Mouse (Mus musculus): ENCODE results near the gene Acvr1b.

Acvr1b gene

GRCm38 (mm10) chr15:101198850-101199249 lies 25.0 kb downstream of the Acvr1b start:
- no peak for DNase-seq

- DNase-seq = no peak
Measured at GRCm38 (mm10) chr15:101200777-101201295, 27.0 kb downstream of the Acvr1b start.

GRCm38 (mm10) chr15:101201414-101201813 lies 27.5 kb downstream of the Acvr1b start:
- no peak for DNase-seq

GRCm38 (mm10) chr15:101203673-101204072 lies 29.8 kb downstream of the Acvr1b start:
- DNase-seq = no peak

GRCm38 (mm10) chr15:101204781-101205180 lies 30.9 kb downstream of the Acvr1b start:
- DNase-seq = no peak

- peak in 1 of 2 experiments; percentile 64 for DNase-seq
Measured at GRCm38 (mm10) chr15:101210228-101210627, 36.4 kb downstream of the Acvr1b start.

- DNase-seq = no peak
Measured at GRCm38 (mm10) chr15:101210998-101211613, 37.2 kb downstream of the Acvr1b start.

- DNase-seq = no peak
Measured at GRCm38 (mm10) chr15:101212435-101212834, 38.6 kb downstream of the Acvr1b start.

- no peak for DNase-seq
Measured at GRCm38 (mm10) chr15:101215136-101215535, 41.3 kb downstream of the Acvr1b start.

GRCm38 (mm10) chr15:101216036-101216435 lies 42.2 kb downstream of the Acvr1b start:
- DNase-seq = no peak

GRCm38 (mm10) chr15:101220905-101221297 lies 47.0 kb downstream of the Acvr1b start:
- DNase-seq = no peak

GRCm38 (mm10) chr15:101221298-101222104 lies 47.6 kb downstream of the Acvr1b start:
- DNase-seq = peak; percentile 89 to 93

GRCm38 (mm10) chr15:101222897-101223482 lies 49.1 kb downstream of the Acvr1b start:
- DNase-seq = no peak

- DNase-seq = no peak
Measured at GRCm38 (mm10) chr15:101223596-101223995, 49.7 kb downstream of the Acvr1b start.

GRCm38 (mm10) chr15:101224006-101224906 lies 50.4 kb downstream of the Acvr1b start, which contains the start of gene Grasp:
Gene Grasp, plus strand, starts transcription at chr15:101224188.
- peak; percentile 92 to 95 for DNase-seq

GRCm38 (mm10) chr15:101224977-101225376 lies 51.1 kb downstream of the Acvr1b start:
- peak; percentile 55 to 61 for DNase-seq

GRCm38 (mm10) chr15:101227971-101228370 lies 54.1 kb downstream of the Acvr1b start:
- DNase-seq = peak; percentile 74 to 85

GRCm38 (mm10) chr15:101228866-101229590 lies 55.2 kb downstream of the Acvr1b start:
- peak; percentile 38 to 55 for DNase-seq

- no peak for DNase-seq
Measured at GRCm38 (mm10) chr15:101230503-101230902, 56.6 kb downstream of the Acvr1b start.

- DNase-seq = peak; percentile 46 to 62
Measured at GRCm38 (mm10) chr15:101230995-101231647, 57.3 kb downstream of the Acvr1b start.

- no peak for DNase-seq
Measured at GRCm38 (mm10) chr15:101231648-101232180, 57.8 kb downstream of the Acvr1b start.
